Mouse (Mus musculus): ENCODE measurements around the gene Isg20l2. TPM values are rescaled to one million over a fixed set of nuclear protein-coding genes. Genes with fewer than 3 reads are reported as not detected.
A peak's percentile ranks its signal among the peaks of the same experiment; 100 is the strongest.

Isg20l2 gene
- polyA plus RNA-seq, 1 experiment from 2014 or later, result 74.3 TPM

GRCm38 (mm10) chr3:87935776-87936175, 5.7 kb downstream of the Isg20l2 start:
- Histone ChIP-seq H3K4me1 (peaks cover 32% of the 10 kb centered on the region), H3K9ac (no peak overlapping the region), H3K9me3 (no peaks in the 10 kb centered on the region), H3K36me3 (peaks cover 83% of the 10 kb centered on the region), H3K4me2 (0 out of 2 replicates have a peak overlapping the region, but pooled peaks have one; percentile 5), H3K27me3 (no peaks in the 10 kb centered on the region), H3K27ac (no peak overlapping the region), H3K4me3 (no peak overlapping the region)
- ATAC-seq (ENCODE audit: insufficient number of reproducible peaks, insufficient read depth, low FRiP score, low TSS enrichment, low read depth), result no peak
- WGBS, result 95% methylated on average over 2 of the region's 2 CpGs

- Histone ChIP-seq H3K27ac (no peak overlapping the region), H3K9ac (no peak overlapping the region), H3K4me1 (peaks cover 21% of the 10 kb centered on the region), H3K9me3 (no peaks in the 10 kb centered on the region), H3K4me3 (no peak overlapping the region), H3K36me3 (peaks cover 68% of the 10 kb centered on the region), H3K27me3 (no peaks in the 10 kb centered on the region), H3K4me2 (no peak overlapping the region)
- ATAC-seq (ENCODE audit: insufficient number of reproducible peaks, insufficient read depth, low FRiP score, low TSS enrichment, low read depth), result no peak
- WGBS, result 75% methylated on average over 5 of the region's 5 CpGs
Measured at GRCm38 (mm10) chr3:87940611-87941010, 10.5 kb downstream of the Isg20l2 start.

- ATAC-seq (ENCODE audit: insufficient number of reproducible peaks, insufficient read depth, low FRiP score, low TSS enrichment, low read depth), result no peak
- Histone ChIP-seq H3K4me1 (peaks cover 33% of the 10 kb centered on the region), H3K27ac (0 out of 2 replicates have a peak overlapping the region, but pooled peaks have one; percentile 8), H3K4me3 (no peak overlapping the region), H3K9me3 (no peaks in the 10 kb centered on the region), H3K9ac (no peak overlapping the region), H3K36me3 (peaks cover 51% of the 10 kb centered on the region), H3K27me3 (no peaks in the 10 kb centered on the region), H3K4me2 (no peak overlapping the region)
- WGBS, result 90% methylated on average over 2 of the region's 2 CpGs
Measured at GRCm38 (mm10) chr3:87942471-87942870, 12.4 kb downstream of the Isg20l2 start.

GRCm38 (mm10) chr3:87943586-87943985, 13.5 kb downstream of the Isg20l2 start:
- 78% methylated on average over 7 of the region's 7 CpGs for WGBS
- peaks cover 40% of the 10 kb centered on the region for H3K36me3 ChIP-seq
- no peak overlapping the region for H3K4me3 ChIP-seq
- no peak overlapping the region for H3K9ac ChIP-seq
- H3K4me2 ChIP-seq, result no peak overlapping the region
- H3K4me1 ChIP-seq, result peaks cover 44% of the 10 kb centered on the region
- no peaks in the 10 kb centered on the region for H3K9me3 ChIP-seq
- H3K27me3 ChIP-seq, result no peaks in the 10 kb centered on the region
- H3K27ac ChIP-seq, result no peak overlapping the region
- no peak for ATAC-seq (ENCODE audit: insufficient number of reproducible peaks, insufficient read depth, low FRiP score, low TSS enrichment, low read depth)

- Histone ChIP-seq H3K4me3 (no peak overlapping the region), H3K9ac (peak overlapping the region; percentile 40), H3K9me3 (no peaks in the 10 kb centered on the region), H3K4me2 (peak overlapping the region; percentile 16; the same call in 1 of the 2 replicates), H3K4me1 (peaks cover 57% of the 10 kb centered on the region), H3K27me3 (no peaks in the 10 kb centered on the region), H3K36me3 (peaks cover 26% of the 10 kb centered on the region), H3K27ac (peak overlapping the region; percentile 97)
- ATAC-seq (ENCODE audit: insufficient number of reproducible peaks, insufficient read depth, low FRiP score, low TSS enrichment, low read depth), result no peak
- 18% methylated on average over 4 of the region's 4 CpGs for WGBS
Measured at GRCm38 (mm10) chr3:87944838-87945600, 14.9 kb downstream of the Isg20l2 start.

GRCm38 (mm10) chr3:87945781-87946540, 15.8 kb downstream of the Isg20l2 start:
- no peak overlapping the region for H3K4me3 ChIP-seq
- ATAC-seq (ENCODE audit: insufficient number of reproducible peaks, insufficient read depth, low FRiP score, low TSS enrichment, low read depth), result no peak
- no peaks in the 10 kb centered on the region for H3K27me3 ChIP-seq
- 0 out of 2 replicates have a peak overlapping the region, but pooled peaks have one; percentile 44 for H3K9ac ChIP-seq
- H3K4me1 ChIP-seq, result peaks cover 67% of the 10 kb centered on the region
- WGBS, result 14% methylated on average over 12 of the region's 12 CpGs
- peak overlapping the region; percentile 97 for H3K27ac ChIP-seq
- peaks cover 17% of the 10 kb centered on the region for H3K36me3 ChIP-seq
- H3K4me2 ChIP-seq, result peak overlapping the region; percentile 73
- H3K9me3 ChIP-seq, result no peaks in the 10 kb centered on the region

- H3K4me3 ChIP-seq, result peak overlapping the region; percentile 58; the same call in 1 of the 2 replicates
- ATAC-seq (ENCODE audit: insufficient number of reproducible peaks, insufficient read depth, low FRiP score, low TSS enrichment, low read depth), result no peak
- peaks cover 72% of the 10 kb centered on the region for H3K4me1 ChIP-seq
- peak overlapping the region; percentile 97 for H3K27ac ChIP-seq
- peak overlapping the region; percentile 73 for H3K4me2 ChIP-seq
- H3K9ac ChIP-seq, result 0 out of 2 replicates have a peak overlapping the region, but pooled peaks have one; percentile 44
- no peaks in the 10 kb centered on the region for H3K9me3 ChIP-seq
- 0% methylated on average over 1 of the region's 1 CpGs for WGBS
- no peaks in the 10 kb centered on the region for H3K27me3 ChIP-seq
- peaks cover 12% of the 10 kb centered on the region for H3K36me3 ChIP-seq
Measured at GRCm38 (mm10) chr3:87946541-87946860, 16.4 kb downstream of the Isg20l2 start.

- peak overlapping the region; percentile 58 for H3K4me3 ChIP-seq
- H3K9ac ChIP-seq, result peak overlapping the region; percentile 78
- ATAC-seq (ENCODE audit: insufficient number of reproducible peaks, insufficient read depth, low FRiP score, low TSS enrichment, low read depth), result no peak
- no peaks in the 10 kb centered on the region for H3K9me3 ChIP-seq
- peaks cover 9% of the 10 kb centered on the region for H3K36me3 ChIP-seq
- 2% methylated on average over 26 of the region's 26 CpGs for WGBS
- H3K27me3 ChIP-seq, result no peaks in the 10 kb centered on the region
- peak overlapping the region; percentile 73 for H3K4me2 ChIP-seq
- peak overlapping the region; percentile 97 for H3K27ac ChIP-seq
- H3K4me1 ChIP-seq, result peaks cover 79% of the 10 kb centered on the region
Measured at GRCm38 (mm10) chr3:87947056-87947810, 17.1 kb downstream of the Isg20l2 start.

GRCm38 (mm10) chr3:87947811-87948199, 17.7 kb downstream of the Isg20l2 start:
- Histone ChIP-seq H3K4me2 (peak overlapping the region; percentile 73), H3K4me3 (peak overlapping the region; percentile 58), H3K9me3 (no peaks in the 10 kb centered on the region), H3K9ac (peak overlapping the region; percentile 78), H3K4me1 (peaks cover 85% of the 10 kb centered on the region), H3K27me3 (no peaks in the 10 kb centered on the region), H3K27ac (peak overlapping the region; percentile 97), H3K36me3 (peaks cover 10% of the 10 kb centered on the region)
- ATAC-seq (ENCODE audit: insufficient number of reproducible peaks, insufficient read depth, low FRiP score, low TSS enrichment, low read depth), result no peak
- under 1% methylated on average over 17 of the region's 17 CpGs for WGBS

GRCm38 (mm10) chr3:87948378-87949265, 18.5 kb downstream of the Isg20l2 start, which contains the start of gene Crabp2:
Crabp2 (plus strand) TSS chr3:87948666.
- Histone ChIP-seq H3K36me3 (peaks cover 18% of the 10 kb centered on the region), H3K27ac (peak within 1 kb of the TSS; percentile 97), H3K9me3 (no peaks in the 10 kb centered on the region), H3K4me1 (peaks cover 89% of the 10 kb centered on the region), H3K4me3 (peak within 1 kb of the TSS; percentile 58), H3K4me2 (peak within 1 kb of the TSS; percentile 73), H3K27me3 (no peaks in the 10 kb centered on the region), H3K9ac (peak within 1 kb of the TSS; percentile 78)
- WGBS, result under 1% methylated on average over 35 of the region's 35 CpGs
- ATAC-seq (ENCODE audit: insufficient number of reproducible peaks, insufficient read depth, low FRiP score, low TSS enrichment, low read depth), result 0 out of 2 replicates have a peak, but pooled peaks have one; percentile 28
